Mouse (Mus musculus) CD4-positive, CD25-positive, alpha-beta regulatory T cell, adult 4 months (primary cell): Measurements from ENCODE around the gene Srek1ip1. TPM values are rescaled to one million over a fixed set of nuclear protein-coding genes. Genes with fewer than 3 reads are reported as not detected.

Experiments used
- ATAC-seq: one replicate; pipeline ENCODE4 v1.8.0; 2017
- polyA plus RNA-seq, 2 experiments: library from polyadenylated mRNA; unstranded; fragments of 100-300 nt; shearing (Covaris generic); gene quantifications; one replicate each; pipeline ENCODE4 v1.2.1; 2017

Gene Srek1ip1
- polyA plus RNA-seq, 2 experiments from 2014 or later = 10.7 to 19.2 TPM

- ATAC-seq = no peak
Measured at GRCm38 (mm10) chr13:104843295-104844089, 51.2 kb downstream of the Srek1ip1 start.

DNA sequence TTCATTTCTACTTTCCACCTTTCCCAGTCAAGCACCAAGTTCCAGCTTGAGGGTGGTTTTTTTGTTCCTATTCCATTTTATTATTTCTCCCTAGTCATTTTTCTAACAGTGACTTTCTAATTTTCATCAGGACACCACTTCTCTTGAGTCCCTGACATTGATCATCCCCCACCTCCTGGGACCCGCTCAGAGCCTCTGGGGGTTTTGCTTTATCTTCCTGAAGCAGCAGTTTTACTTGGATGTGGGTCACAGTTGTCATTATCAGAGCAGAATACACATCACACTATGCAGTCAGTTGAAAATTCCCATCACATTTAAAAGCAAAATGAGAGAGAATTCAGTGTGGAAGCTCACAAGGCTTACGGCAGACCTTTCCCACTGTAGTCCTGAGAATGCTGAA lies 61.4 kb downstream of the Srek1ip1 start:
- ATAC-seq = no peak

DNA sequence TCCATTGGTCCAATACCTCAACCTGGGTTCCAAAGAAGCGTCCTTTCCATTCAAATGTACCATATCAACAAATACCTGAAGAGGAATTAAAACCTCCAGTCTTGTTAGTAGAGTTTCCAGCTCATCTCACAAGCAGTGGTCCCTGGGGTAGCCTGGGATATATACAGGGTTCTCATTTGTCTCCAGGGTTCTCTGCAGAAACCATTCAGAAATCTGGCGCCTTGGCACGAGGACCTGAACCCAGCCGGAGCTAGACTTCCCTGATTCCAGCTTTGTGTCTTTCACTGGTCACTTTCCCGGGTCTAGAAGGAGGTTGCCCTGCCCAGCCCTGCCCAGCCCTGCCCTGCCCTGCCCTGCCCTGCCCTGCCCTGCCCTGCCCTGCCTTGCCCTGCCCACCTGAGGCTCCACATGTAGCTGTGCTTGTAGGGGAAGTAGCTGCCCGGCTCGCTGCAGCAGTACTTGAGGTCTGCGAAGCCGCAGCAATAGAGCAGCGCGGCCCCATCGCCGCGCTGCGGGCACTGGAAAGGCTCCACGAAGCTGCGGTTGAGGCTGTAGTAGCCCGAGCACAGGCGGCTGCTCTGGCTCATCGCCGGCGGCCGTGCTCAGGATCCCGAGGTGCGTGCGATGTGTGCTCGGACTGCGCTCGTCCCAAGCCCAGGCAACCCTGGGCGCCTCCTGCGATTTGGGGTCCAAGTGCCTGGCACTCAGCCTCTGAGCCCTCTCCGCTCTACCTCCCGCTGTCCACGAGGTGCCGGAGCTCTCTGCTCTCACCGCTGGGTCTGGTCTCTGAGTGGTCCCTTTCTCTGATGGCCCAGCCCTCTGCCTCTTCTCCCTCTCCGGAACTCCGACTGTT lies 71.1 kb downstream of the Srek1ip1 start, which contains the start of gene Shisal2b:
Gene Shisal2b, minus strand, starts transcription at position 767 of the 853 bp plus-strand sequence.
- no peak for ATAC-seq

DNA sequence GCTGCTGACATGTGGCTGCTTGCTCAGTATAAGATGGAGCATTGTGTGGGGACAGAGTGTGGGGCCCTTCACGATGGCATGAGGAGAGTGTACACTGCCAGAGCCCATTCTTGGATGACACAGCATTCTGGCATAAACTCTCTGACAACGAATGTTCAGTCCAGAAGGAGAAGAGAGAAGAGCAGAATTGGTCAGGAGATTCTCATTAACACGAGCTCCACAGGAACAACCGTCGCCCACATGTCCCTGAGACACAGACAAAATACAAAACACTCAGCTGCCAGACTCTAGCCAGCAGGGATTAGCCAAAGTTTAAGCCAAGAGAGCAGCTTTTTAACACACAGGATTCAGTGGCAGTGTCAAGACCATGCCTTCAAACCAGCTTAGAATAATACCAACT lies 74.4 kb downstream of the Srek1ip1 start:
- no peak for ATAC-seq

DNA sequence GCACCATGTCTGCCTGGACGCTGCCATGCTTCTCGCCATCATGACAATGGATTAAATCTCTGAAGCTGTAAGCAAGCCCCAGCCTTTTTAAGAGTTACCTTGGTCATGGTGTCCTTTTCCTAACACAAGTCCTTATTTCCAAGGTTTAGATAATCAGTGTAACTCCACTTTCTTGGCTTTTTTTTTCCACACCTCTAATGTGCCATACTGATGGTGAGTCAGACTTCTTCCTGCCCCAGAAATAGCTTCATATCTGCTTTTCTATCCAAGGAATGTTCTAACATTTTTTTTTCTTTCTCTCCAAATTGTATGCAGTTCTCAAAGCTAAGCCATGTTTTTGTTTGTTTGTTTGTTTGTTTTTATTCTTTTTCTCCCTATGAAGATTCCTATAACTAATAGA lies 77.6 kb downstream of the Srek1ip1 start:
- ATAC-seq = no peak

GRCm38 (mm10) chr13:104878508-104878907 lies 86.2 kb downstream of the Srek1ip1 start:
- no peak for ATAC-seq

- no peak for ATAC-seq
Measured at GRCm38 (mm10) chr13:104883566-104884249, 91.4 kb downstream of the Srek1ip1 start.

DNA sequence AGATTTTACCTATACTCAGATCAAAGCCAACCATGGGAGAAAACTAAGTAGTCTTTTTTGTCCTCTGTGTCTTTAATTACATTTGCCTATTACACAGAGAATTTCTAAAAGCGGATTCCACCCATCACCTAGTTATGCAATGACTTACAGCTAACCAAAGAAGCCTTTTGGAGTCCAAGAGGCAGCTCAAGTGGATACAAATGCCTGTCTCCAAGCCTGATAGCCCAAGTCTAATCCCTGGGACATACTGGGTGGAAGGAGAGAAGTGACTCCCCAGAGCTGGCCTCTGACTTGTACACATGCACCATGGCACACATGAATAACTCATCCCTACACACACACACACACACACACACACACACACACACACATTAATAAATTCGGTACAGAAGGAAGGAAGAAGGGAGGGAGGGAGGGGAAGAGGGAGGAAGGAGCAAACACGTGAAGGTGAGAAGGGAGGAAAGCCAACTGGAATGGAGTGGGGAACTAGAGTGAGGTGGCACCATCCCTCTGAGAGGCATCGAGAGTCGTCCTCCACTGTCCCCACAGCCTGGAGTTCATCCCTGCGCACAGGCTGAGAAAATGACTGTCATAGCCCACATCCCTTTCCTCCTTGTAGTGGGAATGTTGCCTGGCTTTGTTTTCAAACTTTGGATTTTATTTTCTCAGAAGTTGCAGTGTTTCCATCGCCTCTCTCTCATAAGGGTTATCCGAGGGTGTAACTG lies 94.2 kb downstream of the Srek1ip1 start:
- ATAC-seq = no peak

Other genes with a start within 250 kb of the Srek1ip1 start
- 10 to 100 TPM; 37.9 to 48.4 TPM for gene Cwc27, start 24.7 kb downstream of the Srek1ip1 start, polyA plus RNA-seq
- gene Shisal2b, start 71.4 kb downstream of the Srek1ip1 start, polyA plus RNA-seq = under 1 TPM in 1 of 2 experiments, not detected in 1; 0.54 TPM